Mouse (Mus musculus) heart, postnatal 0 days (tissue): Measurements from ENCODE around the gene Gm45713.

Experiments used
- CTCF ChIP-seq: IDR thresholded peaks from 2 replicates; pipeline ENCODE4 v1.5.1; 2016; ENCODE audit warnings: antibody characterized with exemption, control low read depth, low read depth
- EP300 ChIP-seq: IDR thresholded peaks from 2 replicates; pipeline ENCODE4 v1.6.1; 2016; ENCODE audit warnings: antibody characterized with exemption, low read depth

- no peak for TF ChIP-seq CTCF
- TF ChIP-seq EP300, result no peak
These were observed 42.5 kb upstream of the Gm45713 start for GRCm38 (mm10) chr7:45178550-45178949.
